Comparison of ENCODE assay signal across 23 mouse cellular contexts in the genomic region with DNA sequence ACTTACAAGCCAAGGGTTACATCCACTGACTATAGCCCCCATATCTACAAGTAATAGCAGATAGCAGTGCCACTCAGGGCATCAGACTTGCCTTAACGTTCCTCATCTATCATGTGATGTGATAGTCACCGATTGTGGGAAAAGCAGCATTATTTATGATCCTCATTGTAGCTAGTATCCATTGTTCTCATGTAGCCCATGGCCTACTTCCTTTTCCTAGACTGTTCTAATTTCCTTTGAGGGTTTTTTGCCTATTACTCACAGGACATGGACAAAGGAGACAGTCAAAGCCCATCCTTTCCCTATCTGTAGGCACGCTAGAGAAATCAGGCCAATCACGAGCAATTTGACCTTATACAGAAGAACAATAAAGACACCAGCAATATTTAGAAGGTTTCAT.
"Had no signal": no experiment of that assay in that cellular context is flagged by ENCODE, and none has a peak within 500 bp of the region (broad histone marks: within the 10 kb centered on the region; RNA-seq: fewer than 3 reads in every experiment).

No protein-coding gene starts in this region.

- H3K27me3 ChIP-seq: heart, embryonic 13.5 days; heart, embryonic 15.5 days; limb, embryonic 13.5 days; limb, embryonic 15.5 days had no signal

- ATAC-seq: forebrain, postnatal 0 days; hindbrain, postnatal 0 days; intestine, embryonic 16.5 days had no signal

- H3K9me3 ChIP-seq: heart, embryonic 10.5 days; heart, embryonic 15.5 days; hindbrain, embryonic 13.5 days; hindbrain, embryonic 15.5 days; limb, embryonic 13.5 days; limb, embryonic 15.5 days had no signal

- H3K4me1 ChIP-seq: heart, embryonic 15.5 days had no signal

- H3K27ac ChIP-seq: heart, embryonic 10.5 days; heart, embryonic 13.5 days; heart, embryonic 15.5 days; hindbrain, embryonic 13.5 days; hindbrain, embryonic 15.5 days; hindbrain, postnatal 0 days; limb, embryonic 13.5 days; limb, embryonic 15.5 days had no signal

- H3K36me3 ChIP-seq: heart, embryonic 10.5 days; heart, embryonic 13.5 days; heart, embryonic 15.5 days; hindbrain, embryonic 13.5 days; hindbrain, embryonic 15.5 days; limb, embryonic 13.5 days; limb, embryonic 15.5 days had no signal

- H3K4me3 ChIP-seq: heart, embryonic 10.5 days; heart, embryonic 13.5 days; heart, embryonic 15.5 days; hindbrain, embryonic 13.5 days; hindbrain, embryonic 15.5 days; limb, embryonic 13.5 days; limb, embryonic 15.5 days had no signal

- H3K4me2 ChIP-seq: heart, embryonic 13.5 days; heart, embryonic 15.5 days; hindbrain, embryonic 13.5 days; hindbrain, embryonic 15.5 days; limb, embryonic 13.5 days; limb, embryonic 15.5 days; liver, embryonic 11.5 days had no signal

- DNase-seq: forebrain, postnatal 0 days; gastrocnemius, postnatal 14 days; gastrocnemius, postnatal 36 days; heart, adult 11 months; heart, postnatal 14 days; heart, postnatal 36 days; kidney, adult 11 months; kidney, adult 2 months; kidney, postnatal 14 days; kidney, postnatal 36 days; layer of hippocampus, adult 9-11 months; layer of hippocampus, postnatal 36 days; left cerebral cortex, postnatal 4 days had no signal

- H3K9ac ChIP-seq: forebrain, postnatal 0 days; heart, embryonic 13.5 days; heart, embryonic 15.5 days; hindbrain, embryonic 13.5 days; hindbrain, embryonic 15.5 days; limb, embryonic 13.5 days; limb, embryonic 15.5 days had no signal
